Mouse (Mus musculus): ENCODE results near the gene Dnase1l2. TPM values are rescaled to one million over a fixed set of nuclear protein-coding genes. Genes with fewer than 3 reads are reported as not detected.

Gene Dnase1l2
- total and polyA plus RNA-seq, 2 experiments from 2014 or later, result 0.44 to 4.5 TPM

DNA sequence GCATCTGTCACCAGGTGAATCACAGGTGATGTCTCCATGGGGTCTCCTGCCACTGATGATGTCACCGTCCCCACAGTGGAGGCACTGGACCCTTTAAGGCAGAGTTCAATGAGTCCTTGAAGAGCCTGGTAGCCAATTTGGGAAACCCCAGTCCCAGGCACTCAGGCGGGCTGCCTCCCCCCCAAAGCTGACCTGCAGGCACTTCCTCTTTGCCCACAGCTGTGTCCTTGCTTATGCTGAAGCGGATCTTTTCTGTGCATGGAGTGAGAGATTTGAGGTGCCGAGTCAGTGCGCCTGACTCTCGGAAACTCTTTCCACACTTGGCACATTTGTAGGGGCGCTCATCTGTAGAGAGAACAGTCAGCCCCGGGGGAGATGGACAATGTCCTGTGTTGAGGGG, 3.7 kb upstream of the Dnase1l2 start:
- WGBS, result 90% methylated on average over 8 of the region's 8 CpGs
- DNase-seq (ENCODE audit: low spot score) (no peak), ATAC-seq (ENCODE audit: insufficient read depth, low read depth) (no peak)
- TF ChIP-seq CTCF (IDR thresholded peaks at IDR 0.05; ENCODE audit: low read depth) (no peak), EP300 (IDR thresholded peaks at IDR 0.05; ENCODE audit: low read depth) (no peak)
- Histone ChIP-seq H3K9ac (replicated peaks; ENCODE audit: low read depth, low read length) (no peak overlapping the region), H3K27me3 (ENCODE audit: control insufficient read depth, insufficient read depth, low read length) (no peaks in the 10 kb centered on the region), H3K4me2 (ENCODE audit: low read depth, low read length) (no peak overlapping the region), H3K27ac (ENCODE audit: low read depth) (no peak overlapping the region), H3K36me3 (replicated peaks; ENCODE audit: control insufficient read depth, insufficient read depth, low read length) (peaks cover 87% of the 10 kb centered on the region), H3K4me1 (ENCODE audit: control insufficient read depth, insufficient read depth) (no peaks in the 10 kb centered on the region), H3K9me3 (replicated peaks; ENCODE audit: control insufficient read depth, low read length) (no peaks in the 10 kb centered on the region), H3K4me3 (ENCODE audit: low read depth, low read length) (no peak overlapping the region)

DNA sequence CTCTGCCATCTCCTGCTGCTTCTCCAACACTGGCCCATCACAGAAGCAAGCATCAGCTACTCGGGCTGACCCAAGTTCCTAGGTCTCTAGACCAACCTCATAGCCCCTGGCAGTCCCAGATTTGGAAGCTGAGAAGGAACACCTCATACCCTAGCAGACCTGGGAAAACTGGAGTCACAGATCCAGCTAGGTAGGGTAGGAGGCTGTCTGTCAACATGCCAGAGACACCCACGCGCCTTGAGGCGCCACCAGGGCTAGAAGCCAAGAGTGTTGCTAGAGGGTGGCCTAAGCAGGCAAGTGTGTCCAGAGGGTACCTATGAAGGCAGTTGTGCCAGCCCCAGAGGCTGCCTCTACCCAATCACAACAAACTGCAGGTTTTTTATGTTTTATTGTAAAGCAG, 504 bp upstream of the Dnase1l2 start:
- no peaks in the 10 kb centered on the region for H3K9me3 ChIP-seq (replicated peaks; ENCODE audit: control insufficient read depth, low read length)
- no peak for TF ChIP-seq EP300 (IDR thresholded peaks at IDR 0.05; ENCODE audit: low read depth)
- TF ChIP-seq CTCF (IDR thresholded peaks at IDR 0.05; ENCODE audit: low read depth), result no peak
- H3K4me3 ChIP-seq (ENCODE audit: low read depth, low read length), result no peak overlapping the region
- 65% methylated on average over 4 of the region's 4 CpGs for WGBS
- no peak overlapping the region for H3K9ac ChIP-seq (replicated peaks; ENCODE audit: low read depth, low read length)
- H3K4me1 ChIP-seq (ENCODE audit: control insufficient read depth, insufficient read depth), result no peaks in the 10 kb centered on the region
- no peak overlapping the region for H3K4me2 ChIP-seq (ENCODE audit: low read depth, low read length)
- ATAC-seq (ENCODE audit: insufficient read depth, low read depth) (no peak), DNase-seq (ENCODE audit: low spot score) (no peak)
- H3K36me3 ChIP-seq (replicated peaks; ENCODE audit: control insufficient read depth, insufficient read depth, low read length), result peaks cover 88% of the 10 kb centered on the region
- H3K27ac ChIP-seq (ENCODE audit: low read depth), result no peak overlapping the region
- H3K27me3 ChIP-seq (ENCODE audit: control insufficient read depth, insufficient read depth, low read length), result no peaks in the 10 kb centered on the region

DNA sequence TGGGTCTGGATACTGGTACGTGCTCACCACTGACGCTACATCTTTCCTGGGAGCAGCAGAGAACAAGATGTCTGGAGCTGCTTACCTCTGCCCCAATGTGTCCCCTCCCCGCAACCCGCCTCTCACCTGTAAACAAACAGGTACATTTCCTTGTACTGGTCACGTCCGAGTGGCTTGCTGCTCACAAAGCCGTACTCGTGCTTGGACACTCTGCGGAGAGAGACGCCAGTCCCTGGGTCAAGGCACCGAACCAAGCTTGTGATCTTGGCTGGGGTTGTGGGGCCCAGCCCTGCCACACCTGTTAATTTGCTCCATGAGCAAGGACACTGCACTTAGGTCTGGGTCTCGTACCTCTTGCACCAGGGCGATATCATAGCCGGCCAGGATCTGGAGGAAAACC, 798 bp downstream of the Dnase1l2 start:
- no peak overlapping the region for H3K4me2 ChIP-seq (ENCODE audit: low read depth, low read length)
- WGBS, result 87% methylated on average over 14 of the region's 14 CpGs
- no peaks in the 10 kb centered on the region for H3K9me3 ChIP-seq (replicated peaks; ENCODE audit: control insufficient read depth, low read length)
- no peak overlapping the region for H3K27ac ChIP-seq (ENCODE audit: low read depth)
- no peaks in the 10 kb centered on the region for H3K27me3 ChIP-seq (ENCODE audit: control insufficient read depth, insufficient read depth, low read length)
- H3K9ac ChIP-seq (replicated peaks; ENCODE audit: low read depth, low read length), result no peak overlapping the region
- peaks cover 88% of the 10 kb centered on the region for H3K36me3 ChIP-seq (replicated peaks; ENCODE audit: control insufficient read depth, insufficient read depth, low read length)
- no peak overlapping the region for H3K4me3 ChIP-seq (ENCODE audit: low read depth, low read length)
- DNase-seq (ENCODE audit: low spot score) (no peak), ATAC-seq (ENCODE audit: insufficient read depth, low read depth) (no peak)
- H3K4me1 ChIP-seq (ENCODE audit: control insufficient read depth, insufficient read depth), result no peaks in the 10 kb centered on the region
- TF ChIP-seq EP300 (IDR thresholded peaks at IDR 0.05; ENCODE audit: low read depth) (no peak), CTCF (IDR thresholded peaks at IDR 0.05; ENCODE audit: low read depth) (no peak)

DNA sequence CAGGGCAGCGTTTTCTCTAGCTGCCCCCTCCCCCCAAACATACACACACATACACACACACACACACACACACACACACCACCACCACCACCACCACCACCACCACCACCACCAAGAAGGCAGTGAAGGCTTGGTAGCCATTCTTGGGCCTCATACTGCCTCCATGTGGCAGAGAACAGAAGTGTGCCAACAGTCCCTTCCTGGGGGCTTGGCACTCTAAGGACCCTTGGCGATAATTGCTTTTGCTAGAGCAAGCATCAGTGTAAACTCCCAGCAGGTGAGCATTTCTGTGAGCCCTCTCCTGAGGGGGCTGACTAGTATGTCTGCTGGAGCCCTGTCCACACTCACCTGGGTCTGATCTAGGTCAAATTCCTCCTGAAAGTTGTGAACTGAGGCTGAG, 1.8 kb downstream of the Dnase1l2 start:
- Histone ChIP-seq H3K9ac (replicated peaks; ENCODE audit: low read depth, low read length) (no peak overlapping the region), H3K9me3 (replicated peaks; ENCODE audit: control insufficient read depth, low read length) (no peaks in the 10 kb centered on the region), H3K36me3 (replicated peaks; ENCODE audit: control insufficient read depth, insufficient read depth, low read length) (peaks cover 88% of the 10 kb centered on the region), H3K4me2 (ENCODE audit: low read depth, low read length) (no peak overlapping the region), H3K4me3 (ENCODE audit: low read depth, low read length) (no peak overlapping the region), H3K27ac (ENCODE audit: low read depth) (no peak overlapping the region), H3K4me1 (ENCODE audit: control insufficient read depth, insufficient read depth) (no peaks in the 10 kb centered on the region), H3K27me3 (ENCODE audit: control insufficient read depth, insufficient read depth, low read length) (no peaks in the 10 kb centered on the region)
- 51% methylated on average over 2 of the region's 2 CpGs for WGBS
- no peak for ATAC-seq (ENCODE audit: insufficient read depth, low read depth)
- peak; percentile 41 for TF ChIP-seq CTCF (IDR thresholded peaks at IDR 0.05; ENCODE audit: low read depth)
- no peak for TF ChIP-seq EP300 (IDR thresholded peaks at IDR 0.05; ENCODE audit: low read depth)
- no peak for DNase-seq (ENCODE audit: low spot score)

DNA sequence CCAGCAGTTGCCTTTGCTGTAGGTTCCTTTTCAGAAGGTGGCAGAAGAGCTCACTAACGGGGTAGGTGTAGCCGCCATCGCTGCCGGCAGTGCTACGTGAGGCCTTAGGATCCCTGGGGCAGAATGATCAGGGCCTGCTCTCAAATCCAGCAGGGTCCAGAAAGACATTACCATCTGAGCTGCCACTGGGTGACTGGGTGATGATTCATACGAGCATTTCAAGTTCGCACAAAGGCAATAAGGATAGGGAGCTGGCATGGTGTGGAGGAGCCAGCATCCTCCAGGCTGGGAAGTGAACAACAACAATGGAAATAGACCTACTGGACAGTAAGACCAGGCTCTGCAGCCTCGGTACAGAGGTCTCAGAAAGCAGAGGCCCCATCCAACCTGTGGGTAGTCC, 2.5 kb downstream of the Dnase1l2 start:
- Histone ChIP-seq H3K4me1 (ENCODE audit: control insufficient read depth, insufficient read depth) (no peaks in the 10 kb centered on the region), H3K4me3 (ENCODE audit: low read depth, low read length) (no peak overlapping the region), H3K9me3 (replicated peaks; ENCODE audit: control insufficient read depth, low read length) (no peaks in the 10 kb centered on the region), H3K27me3 (ENCODE audit: control insufficient read depth, insufficient read depth, low read length) (no peaks in the 10 kb centered on the region), H3K9ac (replicated peaks; ENCODE audit: low read depth, low read length) (no peak overlapping the region), H3K27ac (ENCODE audit: low read depth) (no peak overlapping the region), H3K4me2 (ENCODE audit: low read depth, low read length) (no peak overlapping the region), H3K36me3 (replicated peaks; ENCODE audit: control insufficient read depth, insufficient read depth, low read length) (peaks cover 88% of the 10 kb centered on the region)
- ATAC-seq (ENCODE audit: insufficient read depth, low read depth) (no peak), DNase-seq (ENCODE audit: low spot score) (no peak)
- WGBS, result 85% methylated on average over 8 of the region's 8 CpGs
- TF ChIP-seq CTCF (IDR thresholded peaks at IDR 0.05; ENCODE audit: low read depth) (no peak), EP300 (IDR thresholded peaks at IDR 0.05; ENCODE audit: low read depth) (no peak)

DNA sequence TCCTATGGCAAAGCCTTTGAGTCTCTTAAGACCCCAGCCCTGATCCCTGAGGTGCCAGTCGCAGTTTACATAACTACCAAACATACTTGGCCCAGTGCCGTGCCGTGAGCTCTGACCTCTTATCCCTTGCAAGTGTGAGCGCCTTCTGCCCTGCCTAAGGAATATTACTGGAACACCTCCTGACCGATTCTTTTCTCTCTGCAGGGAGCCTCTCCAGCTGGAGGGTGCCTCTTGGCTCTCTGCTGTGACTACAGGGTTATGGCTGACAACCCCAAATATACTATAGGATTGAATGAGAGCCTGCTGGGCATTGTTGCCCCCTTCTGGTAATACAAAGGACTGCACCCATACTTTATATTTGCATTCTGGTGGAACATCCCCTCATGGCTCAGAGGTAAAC, 5.9 kb downstream of the Dnase1l2 start:
- H3K27me3 ChIP-seq (ENCODE audit: control insufficient read depth, insufficient read depth, low read length), result no peaks in the 10 kb centered on the region
- ATAC-seq (ENCODE audit: insufficient read depth, low read depth) (peak; percentile 33; the same call in 1 of the 2 replicates), DNase-seq (ENCODE audit: low spot score) (no peak)
- no peaks in the 10 kb centered on the region for H3K9me3 ChIP-seq (replicated peaks; ENCODE audit: control insufficient read depth, low read length)
- WGBS, result 79% methylated on average over 5 of the region's 5 CpGs
- H3K36me3 ChIP-seq (replicated peaks; ENCODE audit: control insufficient read depth, insufficient read depth, low read length), result peaks cover 84% of the 10 kb centered on the region
- H3K27ac ChIP-seq (ENCODE audit: low read depth), result no peak overlapping the region
- TF ChIP-seq EP300 (IDR thresholded peaks at IDR 0.05; ENCODE audit: low read depth) (no peak), CTCF (IDR thresholded peaks at IDR 0.05; ENCODE audit: low read depth) (peak; percentile 76)
- no peaks in the 10 kb centered on the region for H3K4me1 ChIP-seq (ENCODE audit: control insufficient read depth, insufficient read depth)
- no peak overlapping the region for H3K9ac ChIP-seq (replicated peaks; ENCODE audit: low read depth, low read length)
- no peak overlapping the region for H3K4me2 ChIP-seq (ENCODE audit: low read depth, low read length)
- H3K4me3 ChIP-seq (ENCODE audit: low read depth, low read length), result no peak overlapping the region
